Mouse (Mus musculus): ENCODE measurements around the gene Lce6a. TPM values are rescaled to one million over a fixed set of nuclear protein-coding genes. Genes with fewer than 3 reads are reported as not detected.

Gene Lce6a
- not detected in 2 replicates for polyA plus RNA-seq (2015; fragmentation: Nextera tagmentation; extraction: Ambion mirVana)

- no peak within 1 kb of the TSS for H3K4me3 ChIP-seq
- no peaks in the 10 kb centered on the region for H3K27me3 ChIP-seq (replicated peaks)
- no peak within 1 kb of the TSS for H3K27ac ChIP-seq
- no peak within 1 kb of the TSS for H3K9ac ChIP-seq
- H3K4me1 ChIP-seq = no peaks in the 10 kb centered on the region
- no peak for ATAC-seq (replicated peaks)
- no peaks in the 10 kb centered on the region for H3K36me3 ChIP-seq (replicated peaks)
- no peaks in the 10 kb centered on the region for H3K9me3 ChIP-seq
- 89% methylated on average over 2 of the region's 2 CpGs for WGBS
- H3K4me2 ChIP-seq = no peak within 1 kb of the TSS
Observed at GRCm38 (mm10) chr3:92621560-92621959, at the start of gene Lce6a. Lce6a (minus strand) TSS chr3:92621660.

GRCm38 (mm10) chr3:92670215-92670614 lies 48.8 kb upstream of the Lce6a start, which contains the start of gene Lce1a2:
Lce1a2 (minus strand) TSS chr3:92670315.
- H3K4me2 ChIP-seq = no peak within 1 kb of the TSS
- H3K4me1 ChIP-seq = no peaks in the 10 kb centered on the region
- no peak within 1 kb of the TSS for H3K27ac ChIP-seq
- ATAC-seq (replicated peaks) = no peak
- H3K4me3 ChIP-seq = no peak within 1 kb of the TSS
- no peak within 1 kb of the TSS for H3K9ac ChIP-seq
- H3K36me3 ChIP-seq (replicated peaks) = no peaks in the 10 kb centered on the region
- H3K9me3 ChIP-seq = no peaks in the 10 kb centered on the region
- no peaks in the 10 kb centered on the region for H3K27me3 ChIP-seq (replicated peaks)

GRCm38 (mm10) chr3:92656826-92657225 lies 35.4 kb upstream of the Lce6a start, which contains the start of gene Lce1b:
Lce1b (minus strand) TSS chr3:92656926.
- Histone ChIP-seq H3K4me1 (no peaks in the 10 kb centered on the region), H3K9me3 (no peaks in the 10 kb centered on the region), H3K36me3 (replicated peaks) (no peaks in the 10 kb centered on the region), H3K4me3 (no peak within 1 kb of the TSS), H3K27me3 (replicated peaks) (no peaks in the 10 kb centered on the region), H3K27ac (no peak within 1 kb of the TSS), H3K9ac (no peak within 1 kb of the TSS), H3K4me2 (no peak within 1 kb of the TSS)
- no peak for ATAC-seq (replicated peaks)

- Histone ChIP-seq H3K4me2 (no peak within 1 kb of the TSS), H3K4me3 (no peak within 1 kb of the TSS), H3K27ac (no peak within 1 kb of the TSS), H3K9me3 (no peaks in the 10 kb centered on the region), H3K27me3 (replicated peaks) (no peaks in the 10 kb centered on the region), H3K36me3 (replicated peaks) (no peaks in the 10 kb centered on the region), H3K4me1 (no peaks in the 10 kb centered on the region), H3K9ac (no peak within 1 kb of the TSS)
- 90% methylated on average over 1 of the region's 1 CpGs for WGBS
- no peak for ATAC-seq (replicated peaks)
Observed at GRCm38 (mm10) chr3:92648207-92648606, 26.7 kb upstream of the Lce6a start, which contains the start of gene Lce1a1. Lce1a1 (minus strand) TSS chr3:92648307.

GRCm38 (mm10) chr3:92639854-92640253 lies 18.4 kb upstream of the Lce6a start:
- Histone ChIP-seq H3K9me3 (no peaks in the 10 kb centered on the region), H3K27ac (no peak overlapping the region), H3K4me3 (no peak overlapping the region), H3K27me3 (replicated peaks) (no peaks in the 10 kb centered on the region), H3K4me1 (no peaks in the 10 kb centered on the region), H3K4me2 (no peak overlapping the region), H3K36me3 (replicated peaks) (no peaks in the 10 kb centered on the region), H3K9ac (no peak overlapping the region)
- ATAC-seq (replicated peaks) = no peak
- 91% methylated on average over 15 of the region's 15 CpGs for WGBS

- peak; percentile 50; the same call in 1 of the 2 replicates for ATAC-seq (replicated peaks)
- Histone ChIP-seq H3K4me2 (no peak overlapping the region), H3K27ac (no peak overlapping the region), H3K27me3 (replicated peaks) (no peaks in the 10 kb centered on the region), H3K36me3 (replicated peaks) (no peaks in the 10 kb centered on the region), H3K9me3 (no peaks in the 10 kb centered on the region), H3K4me1 (no peaks in the 10 kb centered on the region), H3K9ac (no peak overlapping the region), H3K4me3 (no peak overlapping the region)
- 62% methylated on average over 3 of the region's 3 CpGs for WGBS
Observed at GRCm38 (mm10) chr3:92638653-92638991, 17.2 kb upstream of the Lce6a start.

GRCm38 (mm10) chr3:92637745-92638652 lies 16.5 kb upstream of the Lce6a start:
- H3K9ac ChIP-seq = no peak overlapping the region
- no peak overlapping the region for H3K4me3 ChIP-seq
- peak; percentile 71 for ATAC-seq (replicated peaks)
- no peak overlapping the region for H3K4me2 ChIP-seq
- 9% methylated on average over 1 of the region's 1 CpGs for WGBS
- no peaks in the 10 kb centered on the region for H3K4me1 ChIP-seq
- H3K27ac ChIP-seq = no peak overlapping the region
- H3K9me3 ChIP-seq = no peaks in the 10 kb centered on the region
- no peaks in the 10 kb centered on the region for H3K27me3 ChIP-seq (replicated peaks)
- no peaks in the 10 kb centered on the region for H3K36me3 ChIP-seq (replicated peaks)

GRCm38 (mm10) chr3:92609804-92610203 lies 11.7 kb downstream of the Lce6a start:
- Histone ChIP-seq H3K4me2 (no peak overlapping the region), H3K9me3 (no peaks in the 10 kb centered on the region), H3K9ac (no peak overlapping the region), H3K27me3 (replicated peaks) (no peaks in the 10 kb centered on the region), H3K36me3 (replicated peaks) (no peaks in the 10 kb centered on the region), H3K27ac (no peak overlapping the region), H3K4me3 (no peak overlapping the region), H3K4me1 (no peaks in the 10 kb centered on the region)
- no peak for ATAC-seq (replicated peaks)
- 56% methylated on average over 1 of the region's 1 CpGs for WGBS

- no peak within 1 kb of the TSS for H3K27ac ChIP-seq
- H3K27me3 ChIP-seq (replicated peaks) = no peaks in the 10 kb centered on the region
- no peaks in the 10 kb centered on the region for H3K9me3 ChIP-seq
- H3K4me2 ChIP-seq = no peak within 1 kb of the TSS
- H3K4me1 ChIP-seq = no peaks in the 10 kb centered on the region
- no peak within 1 kb of the TSS for H3K9ac ChIP-seq
- H3K36me3 ChIP-seq (replicated peaks) = no peaks in the 10 kb centered on the region
- ATAC-seq (replicated peaks) = no peak
- H3K4me3 ChIP-seq = no peak within 1 kb of the TSS
Observed at GRCm38 (mm10) chr3:92607392-92607791, 14.1 kb downstream of the Lce6a start, which contains the start of gene 2210017I01Rik. 2210017I01Rik (minus strand) TSS chr3:92607492.

GRCm38 (mm10) chr3:92602169-92602568 lies 19.3 kb downstream of the Lce6a start:
- H3K4me1 ChIP-seq = no peaks in the 10 kb centered on the region
- ATAC-seq (replicated peaks) = no peak
- H3K9me3 ChIP-seq = peaks cover 6% of the 10 kb centered on the region; the same call in 1 of the 2 replicates
- H3K4me2 ChIP-seq = no peak overlapping the region
- H3K27ac ChIP-seq = no peak overlapping the region
- H3K36me3 ChIP-seq (replicated peaks) = no peaks in the 10 kb centered on the region
- no peaks in the 10 kb centered on the region for H3K27me3 ChIP-seq (replicated peaks)
- H3K9ac ChIP-seq = no peak overlapping the region
- WGBS = 46% methylated on average over 1 of the region's 1 CpGs
- H3K4me3 ChIP-seq = no peak overlapping the region

- H3K4me2 ChIP-seq = no peak overlapping the region
- no peak for ATAC-seq (replicated peaks)
- no peaks in the 10 kb centered on the region for H3K27me3 ChIP-seq (replicated peaks)
- H3K9me3 ChIP-seq = peaks cover 6% of the 10 kb centered on the region; the same call in 1 of the 2 replicates
- H3K4me1 ChIP-seq = no peaks in the 10 kb centered on the region
- no peak overlapping the region for H3K9ac ChIP-seq
- H3K27ac ChIP-seq = no peak overlapping the region
- 45% methylated on average over 1 of the region's 1 CpGs for WGBS
- no peaks in the 10 kb centered on the region for H3K36me3 ChIP-seq (replicated peaks)
- H3K4me3 ChIP-seq = no peak overlapping the region
Observed at GRCm38 (mm10) chr3:92600456-92600855, 21.0 kb downstream of the Lce6a start.

GRCm38 (mm10) chr3:92599973-92600372 lies 21.5 kb downstream of the Lce6a start:
- peaks cover 6% of the 10 kb centered on the region; the same call in 1 of the 2 replicates for H3K9me3 ChIP-seq
- H3K36me3 ChIP-seq (replicated peaks) = no peaks in the 10 kb centered on the region
- no peak overlapping the region for H3K4me3 ChIP-seq
- H3K27me3 ChIP-seq (replicated peaks) = no peaks in the 10 kb centered on the region
- no peak overlapping the region for H3K27ac ChIP-seq
- no peak for ATAC-seq (replicated peaks)
- no peak overlapping the region for H3K4me2 ChIP-seq
- no peak overlapping the region for H3K9ac ChIP-seq
- H3K4me1 ChIP-seq = no peaks in the 10 kb centered on the region

- Histone ChIP-seq H3K9me3 (peaks cover 6% of the 10 kb centered on the region; the same call in 1 of the 2 replicates), H3K36me3 (replicated peaks) (no peaks in the 10 kb centered on the region), H3K4me3 (no peak overlapping the region), H3K27ac (no peak overlapping the region), H3K27me3 (replicated peaks) (no peaks in the 10 kb centered on the region), H3K4me1 (no peaks in the 10 kb centered on the region), H3K4me2 (no peak overlapping the region), H3K9ac (no peak overlapping the region)
- WGBS = 91% methylated on average over 2 of the region's 2 CpGs
- ATAC-seq (replicated peaks) = no peak
Observed at GRCm38 (mm10) chr3:92598429-92598828, 23.0 kb downstream of the Lce6a start.
